Mouse (Mus musculus): ENCODE results near the gene Kcnip4. TPM values are rescaled to one million over a fixed set of nuclear protein-coding genes. Genes with fewer than 3 reads are reported as not detected.

The Kcnip4 gene
- polyA plus RNA-seq, 1 experiment from 2014 or later = 2.8 TPM

DNA sequence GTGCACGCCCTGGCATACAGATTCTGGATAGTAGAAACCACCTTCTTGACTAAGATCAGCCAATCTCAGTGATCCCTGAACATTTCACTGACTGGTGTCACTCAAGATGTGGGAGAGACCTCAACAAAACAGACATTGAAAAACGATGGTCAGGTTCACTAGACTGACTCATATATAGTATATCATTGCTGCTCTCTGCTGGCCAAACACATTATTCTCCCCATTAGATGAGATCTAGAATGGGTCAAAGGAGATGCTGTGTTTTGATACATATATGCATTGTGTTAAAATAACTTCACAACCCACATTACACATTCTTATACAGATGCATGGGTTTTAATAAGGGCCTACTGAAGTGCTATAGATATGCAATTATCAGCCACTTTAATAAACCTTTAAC lies 787.1 kb downstream of the Kcnip4 start:
- Histone ChIP-seq H3K4me3 (ENCODE audit: low read depth, low read length) (no peak overlapping the region), H3K27ac (ENCODE audit: low read depth, low read length) (no peak overlapping the region), H3K9me3 (ENCODE audit: control insufficient read depth, low read length) (no peaks in the 10 kb centered on the region), H3K36me3 (ENCODE audit: control insufficient read depth, insufficient read depth, low read length) (no peaks in the 10 kb centered on the region), H3K4me2 (no peak overlapping the region), H3K27me3 (ENCODE audit: control insufficient read depth, insufficient read depth, low read length) (no peaks in the 10 kb centered on the region), H3K4me1 (ENCODE audit: control insufficient read depth, insufficient read depth, low read length) (no peaks in the 10 kb centered on the region), H3K9ac (ENCODE audit: low read length) (no peak overlapping the region)
- DNase-seq (ENCODE audit: low spot score, missing footprints) = no peak
- WGBS = 56% methylated on average over 2 of the region's 2 CpGs
- peak; percentile 65; the same call in 1 of the 2 replicates for ATAC-seq (ENCODE audit: low FRiP score)

- no peak for DNase-seq (ENCODE audit: low spot score, missing footprints)
- Histone ChIP-seq H3K36me3 (ENCODE audit: control insufficient read depth, insufficient read depth, low read length) (no peaks in the 10 kb centered on the region), H3K27ac (ENCODE audit: low read depth, low read length) (no peak overlapping the region), H3K4me2 (no peak overlapping the region), H3K4me1 (ENCODE audit: control insufficient read depth, insufficient read depth, low read length) (no peaks in the 10 kb centered on the region), H3K9me3 (ENCODE audit: control insufficient read depth, low read length) (no peaks in the 10 kb centered on the region), H3K27me3 (ENCODE audit: control insufficient read depth, insufficient read depth, low read length) (no peaks in the 10 kb centered on the region), H3K9ac (ENCODE audit: low read length) (no peak overlapping the region), H3K4me3 (ENCODE audit: low read depth, low read length) (no peak overlapping the region)
- no peak for ATAC-seq (ENCODE audit: low FRiP score)
Observed at GRCm38 (mm10) chr5:48718166-48718565, 806.5 kb downstream of the Kcnip4 start.

GRCm38 (mm10) chr5:48705997-48706396 lies 818.7 kb downstream of the Kcnip4 start:
- H3K27ac ChIP-seq (ENCODE audit: low read depth, low read length) = no peak overlapping the region
- 83% methylated on average over 3 of the region's 3 CpGs for WGBS
- DNase-seq (ENCODE audit: low spot score, missing footprints) = no peak

GRCm38 (mm10) chr5:48687068-48687467 lies 837.6 kb downstream of the Kcnip4 start:
- no peak overlapping the region for H3K4me2 ChIP-seq
- DNase-seq (ENCODE audit: low spot score, missing footprints) = no peak
- H3K36me3 ChIP-seq (ENCODE audit: control insufficient read depth, insufficient read depth, low read length) = no peaks in the 10 kb centered on the region
- no peak overlapping the region for H3K9ac ChIP-seq (ENCODE audit: low read length)
- 86% methylated on average over 3 of the region's 3 CpGs for WGBS
- no peaks in the 10 kb centered on the region for H3K27me3 ChIP-seq (ENCODE audit: control insufficient read depth, insufficient read depth, low read length)
- no peak overlapping the region for H3K27ac ChIP-seq (ENCODE audit: low read depth, low read length)
- H3K4me3 ChIP-seq (ENCODE audit: low read depth, low read length) = no peak overlapping the region
- no peaks in the 10 kb centered on the region for H3K4me1 ChIP-seq (ENCODE audit: control insufficient read depth, insufficient read depth, low read length)
- H3K9me3 ChIP-seq (ENCODE audit: control insufficient read depth, low read length) = no peaks in the 10 kb centered on the region
- ATAC-seq (ENCODE audit: low FRiP score) = no peak

More at GRCm38 (mm10) chr5:48705997-48706396, 818.7 kb downstream of the Kcnip4 start:
- no peaks in the 10 kb centered on the region for H3K27me3 ChIP-seq (ENCODE audit: control insufficient read depth, insufficient read depth, low read length)
- H3K4me1 ChIP-seq (ENCODE audit: control insufficient read depth, insufficient read depth, low read length) = no peaks in the 10 kb centered on the region
- H3K4me2 ChIP-seq = no peak overlapping the region
- no peaks in the 10 kb centered on the region for H3K36me3 ChIP-seq (ENCODE audit: control insufficient read depth, insufficient read depth, low read length)
- H3K9me3 ChIP-seq (ENCODE audit: control insufficient read depth, low read length) = no peaks in the 10 kb centered on the region
- H3K9ac ChIP-seq (ENCODE audit: low read length) = no peak overlapping the region
- H3K4me3 ChIP-seq (ENCODE audit: low read depth, low read length) = no peak overlapping the region
- ATAC-seq (ENCODE audit: low FRiP score) = peak; percentile 46; the same call in 1 of the 2 replicates

GRCm38 (mm10) chr5:48679733-48680595 lies 844.7 kb downstream of the Kcnip4 start:
- ATAC-seq (ENCODE audit: low FRiP score) = no peak
- no peak for DNase-seq (ENCODE audit: low spot score, missing footprints)
- H3K9me3 ChIP-seq (ENCODE audit: control insufficient read depth, low read length) = no peaks in the 10 kb centered on the region
- no peaks in the 10 kb centered on the region for H3K27me3 ChIP-seq (ENCODE audit: control insufficient read depth, insufficient read depth, low read length)
- no peak overlapping the region for H3K27ac ChIP-seq (ENCODE audit: low read depth, low read length)
- H3K4me2 ChIP-seq = no peak overlapping the region
- no peak overlapping the region for H3K4me3 ChIP-seq (ENCODE audit: low read depth, low read length)
- no peaks in the 10 kb centered on the region for H3K4me1 ChIP-seq (ENCODE audit: control insufficient read depth, insufficient read depth, low read length)
- WGBS = 94% methylated on average over 8 of the region's 8 CpGs
- H3K36me3 ChIP-seq (ENCODE audit: control insufficient read depth, insufficient read depth, low read length) = no peaks in the 10 kb centered on the region
- no peak overlapping the region for H3K9ac ChIP-seq (ENCODE audit: low read length)

DNA sequence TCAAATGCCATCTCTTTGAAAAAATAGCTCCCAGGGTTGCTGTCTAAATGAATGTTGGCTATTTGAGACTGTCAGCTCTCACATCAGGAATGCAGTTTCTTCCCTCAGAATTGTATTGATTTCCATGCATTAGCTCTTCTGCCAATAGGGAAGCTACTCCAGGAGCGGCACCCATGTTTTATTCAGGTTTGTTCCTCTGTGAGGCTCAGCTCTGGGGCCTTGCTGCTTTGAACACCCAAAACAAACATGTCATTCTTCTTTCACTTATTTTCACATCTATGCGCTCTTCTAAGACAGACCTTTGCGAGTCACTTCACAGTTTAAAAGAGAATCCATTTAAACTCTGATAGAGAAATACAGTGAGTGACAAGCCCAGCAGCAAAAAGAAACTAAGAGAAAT lies 862.2 kb downstream of the Kcnip4 start:
- Histone ChIP-seq H3K27me3 (ENCODE audit: control insufficient read depth, insufficient read depth, low read length) (no peaks in the 10 kb centered on the region), H3K9ac (ENCODE audit: low read length) (no peak overlapping the region), H3K4me1 (ENCODE audit: control insufficient read depth, insufficient read depth, low read length) (no peaks in the 10 kb centered on the region), H3K27ac (ENCODE audit: low read depth, low read length) (no peak overlapping the region), H3K9me3 (ENCODE audit: control insufficient read depth, low read length) (no peaks in the 10 kb centered on the region), H3K36me3 (ENCODE audit: control insufficient read depth, insufficient read depth, low read length) (no peaks in the 10 kb centered on the region), H3K4me2 (no peak overlapping the region), H3K4me3 (ENCODE audit: low read depth, low read length) (no peak overlapping the region)
- ATAC-seq (ENCODE audit: low FRiP score) = peak; percentile 48; the same call in 1 of the 2 replicates
- WGBS = 68% methylated on average over 3 of the region's 3 CpGs
- DNase-seq (ENCODE audit: low spot score, missing footprints) = peak; percentile 71

- no peak overlapping the region for H3K4me2 ChIP-seq
- no peaks in the 10 kb centered on the region for H3K9me3 ChIP-seq (ENCODE audit: control insufficient read depth, low read length)
- DNase-seq (ENCODE audit: low spot score, missing footprints) (no peak), ATAC-seq (ENCODE audit: low FRiP score) (no peak)
- H3K4me1 ChIP-seq (ENCODE audit: control insufficient read depth, insufficient read depth, low read length) = no peaks in the 10 kb centered on the region
- no peak overlapping the region for H3K27ac ChIP-seq (ENCODE audit: low read depth, low read length)
- no peak overlapping the region for H3K4me3 ChIP-seq (ENCODE audit: low read depth, low read length)
- WGBS = 97% methylated on average over 3 of the region's 3 CpGs
- H3K9ac ChIP-seq (ENCODE audit: low read length) = no peak overlapping the region
- H3K27me3 ChIP-seq (ENCODE audit: control insufficient read depth, insufficient read depth, low read length) = no peaks in the 10 kb centered on the region
- H3K36me3 ChIP-seq (ENCODE audit: control insufficient read depth, insufficient read depth, low read length) = no peaks in the 10 kb centered on the region
Observed at GRCm38 (mm10) chr5:48659975-48660374, 864.7 kb downstream of the Kcnip4 start.

- 67% methylated on average over 4 of the region's 4 CpGs for WGBS
- no peak overlapping the region for H3K9ac ChIP-seq (ENCODE audit: low read length)
- H3K27ac ChIP-seq (ENCODE audit: low read depth, low read length) = no peak overlapping the region
- H3K9me3 ChIP-seq (ENCODE audit: control insufficient read depth, low read length) = no peaks in the 10 kb centered on the region
- no peak overlapping the region for H3K4me3 ChIP-seq (ENCODE audit: low read depth, low read length)
- ATAC-seq (ENCODE audit: low FRiP score) (no peak), DNase-seq (ENCODE audit: low spot score, missing footprints) (no peak)
- H3K27me3 ChIP-seq (ENCODE audit: control insufficient read depth, insufficient read depth, low read length) = no peaks in the 10 kb centered on the region
- H3K4me2 ChIP-seq = no peak overlapping the region
- H3K36me3 ChIP-seq (ENCODE audit: control insufficient read depth, insufficient read depth, low read length) = no peaks in the 10 kb centered on the region
- no peaks in the 10 kb centered on the region for H3K4me1 ChIP-seq (ENCODE audit: control insufficient read depth, insufficient read depth, low read length)
Observed at GRCm38 (mm10) chr5:48650496-48650895, 874.2 kb downstream of the Kcnip4 start.

DNA sequence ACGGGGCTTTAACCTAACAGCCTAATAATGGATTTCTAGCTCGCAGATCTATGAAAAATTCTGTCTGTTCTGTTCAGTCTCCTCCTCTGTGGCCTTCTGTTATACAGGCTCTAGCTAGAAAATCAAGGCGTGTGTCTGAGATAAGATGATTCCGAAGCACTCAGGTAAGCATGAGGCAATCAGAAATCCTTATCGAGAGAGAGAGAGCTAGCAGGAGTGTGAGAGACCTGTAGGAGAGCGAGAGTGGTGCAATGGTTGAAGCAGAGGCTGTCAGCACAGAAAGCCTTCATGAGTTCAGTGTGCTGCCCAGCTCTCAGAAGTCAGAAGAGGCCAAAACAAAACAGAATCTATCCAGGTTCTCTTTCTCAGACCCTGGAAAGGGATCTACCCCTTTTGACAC lies 888.0 kb downstream of the Kcnip4 start:
- H3K9me3 ChIP-seq (ENCODE audit: control insufficient read depth, low read length) = no peaks in the 10 kb centered on the region
- no peak overlapping the region for H3K4me3 ChIP-seq (ENCODE audit: low read depth, low read length)
- no peak overlapping the region for H3K4me2 ChIP-seq
- H3K4me1 ChIP-seq (ENCODE audit: control insufficient read depth, insufficient read depth, low read length) = no peaks in the 10 kb centered on the region
- no peaks in the 10 kb centered on the region for H3K27me3 ChIP-seq (ENCODE audit: control insufficient read depth, insufficient read depth, low read length)
- H3K36me3 ChIP-seq (ENCODE audit: control insufficient read depth, insufficient read depth, low read length) = no peaks in the 10 kb centered on the region
- DNase-seq (ENCODE audit: low spot score, missing footprints) (no peak), ATAC-seq (ENCODE audit: low FRiP score) (no peak)
- no peak overlapping the region for H3K27ac ChIP-seq (ENCODE audit: low read depth, low read length)
- no peak overlapping the region for H3K9ac ChIP-seq (ENCODE audit: low read length)
- WGBS = 85% methylated on average over 6 of the region's 6 CpGs
